ENCODE assay signal across 7 mouse cellular contexts in genomic region chr10:33950803-33951583, GRCm38 (mm10). TPM values are rescaled to one million over a fixed set of nuclear protein-coding genes. Genes with fewer than 3 reads are reported as not detected.
DNase-seq lines count a peak whose midpoint lies in the region; ATAC-seq lines count a peak whose summit lies in the region.

Gene Zup1 (minus strand): TSS chr10:33951269.

- H3K9ac ChIP-seq in intestine, embryonic 16.5 days (ENCODE audit: low read depth, low read length), result peak within 1 kb of the TSS; percentile 98
- H3K9ac ChIP-seq in midbrain, embryonic 11.5 days (ENCODE audit: low read length), result peak within 1 kb of the TSS; percentile 92

- H3K4me2 ChIP-seq in intestine, embryonic 16.5 days (ENCODE audit: low read depth, low read length), result peak within 1 kb of the TSS; percentile 77
- H3K4me2 ChIP-seq in midbrain, embryonic 11.5 days, result peak within 1 kb of the TSS; percentile 71

- H3K27me3 ChIP-seq in intestine, embryonic 16.5 days (replicated peaks; ENCODE audit: control insufficient read depth, insufficient read depth, low read length), result no peaks in the 10 kb centered on the region
- H3K27me3 ChIP-seq in midbrain, embryonic 11.5 days (ENCODE audit: control insufficient read depth, insufficient read depth, low read length), result no peaks in the 10 kb centered on the region

- peak within 1 kb of the TSS; percentile 83 for H3K27ac ChIP-seq in intestine, embryonic 16.5 days (ENCODE audit: low read length)
- peak within 1 kb of the TSS; percentile 44; the same call in 1 of the 2 replicates for H3K27ac ChIP-seq in midbrain, embryonic 11.5 days (ENCODE audit: low read depth, low read length)

- ATAC-seq in intestine, embryonic 16.5 days, result peak; percentile 98
- ATAC-seq in midbrain, embryonic 11.5 days (ENCODE audit: low FRiP score), result peak; percentile 98

- H3K9me3 ChIP-seq in intestine, embryonic 16.5 days (ENCODE audit: control insufficient read depth, low read length), result no peaks in the 10 kb centered on the region
- H3K9me3 ChIP-seq in midbrain, embryonic 11.5 days (ENCODE audit: control insufficient read depth, low read length), result no peaks in the 10 kb centered on the region

- WGBS in intestine, embryonic 16.5 days, result 1% methylated on average over 42 of the region's 42 CpGs
- 6% methylated on average over 42 of the region's 42 CpGs for WGBS in midbrain, embryonic 11.5 days

- intact Hi-C loops in left cerebral cortex, postnatal 36 days (cut with DNase I), result no loop called here

- peak; percentile 81 for DNase-seq in adrenal gland, adult 8-10 months
- DNase-seq in embryo, embryonic 9.5 days (ENCODE audit: extremely low spot score), result peak; percentile 85
- DNase-seq in gastrocnemius, postnatal 4 days (ENCODE audit: low spot score in 2 of 2), result peak; percentile 53 to 80
- DNase-seq in left cerebral cortex, postnatal 36 days (ENCODE audit: low spot score in 2 of 2), result peak; percentile 85 to 87
- DNase-seq in midbrain, embryonic 11.5 days (ENCODE audit: low spot score, missing footprints), result peak; percentile 97
- peak; percentile 73 for DNase-seq in skeletal muscle tissue, adult 2 months (ENCODE audit: low read depth, low spot score)

- H3K4me3 ChIP-seq in intestine, embryonic 16.5 days (ENCODE audit: low read length), result peak within 1 kb of the TSS; percentile 79
- H3K4me3 ChIP-seq in midbrain, embryonic 11.5 days (ENCODE audit: low read depth, low read length), result peak within 1 kb of the TSS; percentile 76

- peaks cover 5% of the 10 kb centered on the region; the same call in 1 of the 2 replicates for H3K4me1 ChIP-seq in intestine, embryonic 16.5 days (ENCODE audit: control insufficient read depth, insufficient read depth, low read length)
- H3K4me1 ChIP-seq in midbrain, embryonic 11.5 days (ENCODE audit: control insufficient read depth, insufficient read depth, low read length), result peaks cover 6% of the 10 kb centered on the region

- no peaks in the 10 kb centered on the region for H3K36me3 ChIP-seq in intestine, embryonic 16.5 days (ENCODE audit: control insufficient read depth, insufficient read depth, low read length)
- no peaks in the 10 kb centered on the region; the same call in 1 of the 2 replicates for H3K36me3 ChIP-seq in midbrain, embryonic 11.5 days (ENCODE audit: control insufficient read depth, insufficient read depth, low read length)

RNA-seq across cellular contexts. Expression of gene Zup1, which starts in this region (rescaled TPM):
- 10 to 100 TPM; 17.3 to 26.7 (median 20.7) TPM for total RNA-seq in adrenal gland, adult 8-10 months (2022)
- 10 to 100 TPM; 10.3 to 13.4 TPM for total RNA-seq in gastrocnemius, postnatal 4 days (2021)
- 15.7 and 16.6 TPM in 2 replicates for polyA plus RNA-seq in intestine, embryonic 16.5 days (2015; fragmentation: Nextera tagmentation; extraction: Ambion mirVana)
- 10 to 100 TPM; 10.6 to 17.9 TPM for total RNA-seq in left cerebral cortex, postnatal 36 days (2021)
- 26.9 and 29.2 TPM in 2 replicates for polyA plus RNA-seq in midbrain, embryonic 11.5 days (2014; fragmentation: Nextera tagmentation; extraction: Ambion mirVana)

Comparison
In these comparisons a context has a peak if more than half of its experiments do, and no peak if none do; other contexts are left out.
1. Peak in every context shown above with its lines: DNase-seq, ATAC-seq, H3K4me3 ChIP-seq and H3K27ac ChIP-seq.